Mouse (Mus musculus): ENCODE data around the gene Tctex1d2. TPM values are rescaled to one million over a fixed set of nuclear protein-coding genes. Genes with fewer than 3 reads are reported as not detected.
"Not testable (repeated sequence)": the region's sequence is repeated elsewhere in the genome, so short reads cannot be mapped to it uniquely, and the experiment has no call there.

The Tctex1d2 gene
- polyA plus RNA-seq, 1 experiment from 2014 or later: 29.5 TPM

DNA sequence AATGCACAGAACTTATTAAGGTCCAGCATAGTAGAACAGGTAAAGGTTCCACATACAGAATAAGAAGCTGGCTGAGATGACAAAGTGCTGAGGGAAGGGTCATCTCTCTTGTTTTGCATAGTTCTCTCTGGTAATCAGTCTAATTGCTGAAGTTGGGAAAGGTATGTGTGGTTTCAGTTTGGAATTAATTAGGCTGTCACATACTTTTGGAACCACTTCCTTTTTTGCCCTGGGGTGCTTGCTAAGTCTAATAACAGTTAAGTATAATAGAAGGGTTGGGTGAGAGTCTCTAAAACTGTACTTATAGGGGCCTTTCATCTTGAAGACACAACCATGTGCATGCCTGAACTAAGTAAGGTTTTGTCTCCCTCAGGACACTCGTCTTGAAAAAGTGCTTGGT is 17.2 kb downstream of the Tctex1d2 start:
- WGBS: 47% methylated on average over 1 of the region's 1 CpGs
- no peak overlapping the region for H3K27ac ChIP-seq
- no peaks in the 10 kb centered on the region for H3K27me3 ChIP-seq (ENCODE audit: insufficient read depth, poor library complexity, severe bottlenecking)
- no peaks in the 10 kb centered on the region for H3K9me3 ChIP-seq
- peaks cover 4% of the 10 kb centered on the region for H3K36me3 ChIP-seq
- no peak for DNase-seq (ENCODE audit: low spot score)
- H3K4me3 ChIP-seq: no peak overlapping the region
- peaks cover 18% of the 10 kb centered on the region for H3K4me1 ChIP-seq

DNA sequence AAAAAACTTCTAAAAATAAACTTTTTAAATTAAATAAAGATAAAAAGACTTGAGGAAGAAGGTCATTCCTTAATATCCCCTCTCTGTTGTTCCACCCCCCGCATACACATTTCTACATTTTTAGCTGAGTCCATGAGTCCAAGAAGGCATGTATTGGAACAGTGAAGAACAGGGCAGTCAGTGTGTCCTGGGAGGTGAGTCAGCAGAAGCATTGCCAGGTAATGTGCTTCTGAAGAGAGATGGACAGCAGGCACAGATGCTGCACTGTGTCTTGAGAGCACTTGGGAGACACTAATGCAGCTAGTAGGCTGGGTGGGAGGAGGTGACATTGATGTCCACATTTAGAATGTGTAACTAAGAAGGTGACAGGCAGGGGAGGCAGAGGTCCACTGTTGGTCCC is 17.8 kb downstream of the Tctex1d2 start:
- no peaks in the 10 kb centered on the region for H3K9me3 ChIP-seq
- no peak overlapping the region for H3K4me3 ChIP-seq
- peaks cover 4% of the 10 kb centered on the region for H3K36me3 ChIP-seq
- WGBS: 89% methylated on average over 1 of the region's 1 CpGs
- peaks cover 14% of the 10 kb centered on the region for H3K4me1 ChIP-seq
- H3K27me3 ChIP-seq (ENCODE audit: insufficient read depth, poor library complexity, severe bottlenecking): no peaks in the 10 kb centered on the region
- H3K27ac ChIP-seq: no peak overlapping the region
- no peak for DNase-seq (ENCODE audit: low spot score)

DNA sequence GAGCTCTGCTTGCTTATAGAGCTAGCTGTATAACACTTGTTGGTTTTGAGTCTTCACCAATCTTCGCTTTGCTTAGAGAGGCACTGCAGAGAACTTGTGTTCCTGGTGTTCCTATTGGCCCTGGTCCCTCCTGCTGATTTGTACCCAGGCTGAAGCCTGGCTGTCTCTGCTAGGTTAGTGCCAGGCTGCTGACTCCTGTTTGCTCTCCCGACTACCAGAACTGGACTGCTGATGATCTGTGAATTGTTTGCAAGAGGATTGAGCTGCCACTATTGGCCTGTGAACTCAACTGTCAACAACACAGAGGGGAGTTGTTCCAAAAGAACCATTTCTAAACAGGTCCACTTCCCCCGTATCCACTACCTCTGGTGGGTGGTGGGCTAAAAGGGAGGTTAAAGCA is 21.9 kb downstream of the Tctex1d2 start:
- Histone ChIP-seq H3K4me1 (peaks cover 18% of the 10 kb centered on the region), H3K27me3 (ENCODE audit: insufficient read depth, poor library complexity, severe bottlenecking) (no peaks in the 10 kb centered on the region), H3K9me3 (no peaks in the 10 kb centered on the region), H3K36me3 (peaks cover 8% of the 10 kb centered on the region), H3K4me3 (no peak overlapping the region), H3K27ac (no peak overlapping the region)
- DNase-seq (ENCODE audit: low spot score): no peak
- 90% methylated on average over 3 of the region's 3 CpGs for WGBS

DNA sequence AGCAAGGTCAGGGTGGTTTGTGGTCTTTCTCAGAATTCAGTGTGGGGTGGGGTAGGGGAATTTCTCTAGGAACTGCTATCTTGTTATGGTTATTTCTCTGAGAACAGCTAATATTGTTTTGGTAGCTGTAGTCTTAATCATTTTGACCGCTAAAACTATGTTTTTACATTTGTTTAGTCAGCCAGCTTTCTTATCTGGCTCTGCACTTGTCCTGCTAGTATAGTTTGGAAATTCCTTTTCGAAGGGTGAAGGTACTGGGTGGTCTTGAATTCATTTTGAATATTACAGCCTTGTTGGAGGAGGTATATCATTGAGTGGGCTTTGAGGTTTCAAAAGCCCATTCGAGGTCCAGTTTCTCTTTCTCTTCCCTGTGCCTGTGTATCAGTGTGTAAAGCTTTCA is 25.1 kb downstream of the Tctex1d2 start:
- DNase-seq (ENCODE audit: low spot score); H3K9me3 ChIP-seq: not testable (repeated sequence)

DNA sequence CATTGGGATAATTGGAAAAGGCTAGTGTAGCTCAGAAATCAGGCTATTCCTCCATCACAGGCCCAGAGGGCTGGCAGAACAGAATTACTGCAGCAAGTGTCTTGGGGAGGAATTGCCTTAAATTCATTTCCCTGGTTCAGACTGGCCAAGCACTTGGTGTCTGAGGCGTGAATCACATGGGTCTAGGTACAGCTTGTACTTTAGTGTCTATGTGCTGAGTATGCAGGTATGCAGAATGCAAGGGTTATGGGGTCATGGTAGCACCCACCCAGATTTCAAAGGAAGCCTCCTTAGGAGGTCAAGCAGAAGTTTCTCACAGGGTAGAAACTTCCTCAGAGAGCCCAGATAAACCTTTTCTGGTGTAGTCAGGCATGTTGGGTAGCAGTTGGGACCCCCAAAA is 26.1 kb downstream of the Tctex1d2 start:
- Histone ChIP-seq H3K27me3 (ENCODE audit: insufficient read depth, poor library complexity, severe bottlenecking) (no peaks in the 10 kb centered on the region), H3K4me3 (no peak overlapping the region), H3K27ac (no peak overlapping the region), H3K4me1 (peaks cover 15% of the 10 kb centered on the region), H3K36me3 (peaks cover 8% of the 10 kb centered on the region), H3K9me3 (no peaks in the 10 kb centered on the region)
- 81% methylated on average over 1 of the region's 1 CpGs for WGBS
- DNase-seq (ENCODE audit: low spot score): no peak

More for the DNA sequence above, 25.1 kb downstream of the Tctex1d2 start:
- H3K27me3 ChIP-seq (ENCODE audit: insufficient read depth, poor library complexity, severe bottlenecking); H3K36me3 ChIP-seq; H3K27ac ChIP-seq; H3K4me3 ChIP-seq: not testable (repeated sequence)
- H3K4me1 ChIP-seq: peaks cover 15% of the 10 kb centered on the region
- WGBS: 80% methylated on average over 3 of the region's 3 CpGs

DNA sequence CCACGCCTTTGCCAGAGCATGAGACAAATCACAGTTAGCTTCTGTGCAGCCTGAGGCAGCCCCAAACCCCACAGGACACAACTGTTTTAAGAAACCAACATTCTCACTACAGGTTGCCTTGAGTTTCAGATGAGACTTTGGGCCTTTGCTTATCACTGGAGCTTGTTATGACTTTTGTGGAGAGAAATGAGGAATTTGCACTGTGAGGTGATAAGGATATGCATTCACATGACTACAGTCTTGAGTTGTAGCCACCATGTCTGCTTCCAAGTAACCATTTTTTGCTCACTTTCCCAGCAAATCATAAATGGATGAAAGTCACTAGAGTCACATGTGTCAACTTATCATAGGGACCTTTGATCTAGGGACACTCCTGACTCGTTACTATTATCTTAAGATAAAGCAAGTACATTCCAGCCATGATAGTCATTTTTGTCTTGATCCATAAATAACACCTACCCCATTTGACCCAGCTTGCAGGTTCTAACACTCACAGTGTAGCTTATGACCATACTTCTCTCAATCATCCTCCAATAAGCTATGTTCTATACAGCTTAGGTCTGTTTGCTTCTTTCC is 27.1 kb downstream of the Tctex1d2 start:
- Histone ChIP-seq H3K36me3 (peaks cover 4% of the 10 kb centered on the region; the same call in 1 of the 2 replicates), H3K27me3 (ENCODE audit: insufficient read depth, poor library complexity, severe bottlenecking) (no peaks in the 10 kb centered on the region), H3K4me1 (peaks cover 15% of the 10 kb centered on the region), H3K27ac (no peak overlapping the region), H3K4me3 (no peak overlapping the region), H3K9me3 (no peaks in the 10 kb centered on the region)
- DNase-seq (ENCODE audit: low spot score): no peak
- 48% methylated on average over 2 of the region's 2 CpGs for WGBS

DNA sequence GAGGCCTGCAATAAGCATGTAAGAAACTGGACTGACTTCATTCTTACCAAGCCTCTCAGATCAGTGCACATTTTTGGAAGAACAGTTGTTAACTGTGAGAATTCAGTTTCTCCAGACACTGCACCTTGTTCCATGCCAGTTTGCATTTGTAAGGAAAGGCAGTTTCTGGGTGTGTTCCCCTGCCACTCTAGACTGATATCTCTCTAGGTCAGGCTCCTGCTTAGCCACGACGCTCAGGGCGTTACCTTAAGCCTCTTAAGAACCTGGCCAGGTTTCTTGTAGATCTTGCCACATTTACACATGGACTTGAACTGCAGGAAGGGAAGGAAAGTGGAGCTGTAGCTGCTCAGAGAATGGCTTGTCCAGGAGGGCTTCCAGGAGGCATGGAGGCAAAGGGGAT is 30.2 kb downstream of the Tctex1d2 start:
- H3K9me3 ChIP-seq: no peaks in the 10 kb centered on the region
- no peak for DNase-seq (ENCODE audit: low spot score)
- H3K27ac ChIP-seq: no peak overlapping the region
- WGBS: 81% methylated on average over 3 of the region's 3 CpGs
- H3K27me3 ChIP-seq (ENCODE audit: insufficient read depth, poor library complexity, severe bottlenecking): no peaks in the 10 kb centered on the region
- no peak overlapping the region for H3K4me3 ChIP-seq
- H3K4me1 ChIP-seq: peaks cover 15% of the 10 kb centered on the region
- H3K36me3 ChIP-seq: peaks cover 20% of the 10 kb centered on the region

DNA sequence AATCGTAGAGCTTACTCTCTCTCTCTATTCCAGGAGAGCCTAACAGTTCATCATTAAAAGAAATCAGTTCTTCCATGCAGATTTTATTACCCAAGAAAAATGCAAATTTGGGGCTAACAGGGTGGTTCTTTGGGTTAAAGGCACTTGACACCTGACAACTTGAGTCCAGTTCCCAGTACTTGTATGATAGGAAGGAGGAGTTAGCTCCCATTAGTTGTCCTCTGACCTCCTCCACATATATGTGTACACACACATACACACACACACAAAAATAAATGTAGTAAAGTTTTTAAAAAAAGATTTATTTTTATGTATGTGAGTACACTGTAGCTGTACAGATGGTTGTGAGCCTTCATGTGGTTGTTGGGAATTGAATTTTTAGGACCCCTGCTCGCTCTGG is 30.6 kb downstream of the Tctex1d2 start:
- peaks cover 24% of the 10 kb centered on the region for H3K36me3 ChIP-seq
- no peak overlapping the region for H3K27ac ChIP-seq
- no peaks in the 10 kb centered on the region for H3K27me3 ChIP-seq (ENCODE audit: insufficient read depth, poor library complexity, severe bottlenecking)
- WGBS: 88% methylated on average over 2 of the region's 2 CpGs
- H3K4me1 ChIP-seq: peaks cover 15% of the 10 kb centered on the region
- H3K9me3 ChIP-seq: no peaks in the 10 kb centered on the region
- no peak overlapping the region for H3K4me3 ChIP-seq
- no peak for DNase-seq (ENCODE audit: low spot score)

DNA sequence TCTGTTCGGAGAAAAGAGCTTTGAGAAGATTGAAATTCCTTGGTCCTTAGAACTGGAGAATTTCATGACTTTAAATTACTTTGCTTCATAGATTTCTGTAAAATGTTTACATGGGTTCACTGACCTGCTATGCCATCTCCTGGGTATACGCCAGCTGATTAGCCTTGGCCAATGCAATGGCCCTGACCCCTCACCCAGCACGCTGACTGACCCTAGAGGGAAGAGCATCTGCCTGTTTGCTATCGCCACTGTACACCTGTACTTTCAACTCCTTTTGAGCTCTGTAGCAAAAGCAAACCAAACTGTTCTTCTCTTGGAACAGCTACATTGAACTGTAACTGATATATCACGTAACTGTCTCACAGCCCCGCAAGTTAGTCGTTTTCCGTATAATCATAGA is 33.6 kb downstream of the Tctex1d2 start:
- Histone ChIP-seq H3K27ac (no peak overlapping the region), H3K27me3 (ENCODE audit: insufficient read depth, poor library complexity, severe bottlenecking) (no peaks in the 10 kb centered on the region), H3K36me3 (peaks cover 43% of the 10 kb centered on the region), H3K9me3 (no peaks in the 10 kb centered on the region), H3K4me1 (no peaks in the 10 kb centered on the region; the same call in 1 of the 2 replicates), H3K4me3 (no peak overlapping the region)
- DNase-seq (ENCODE audit: low spot score): no peak
- 94% methylated on average over 8 of the region's 8 CpGs for WGBS

DNA sequence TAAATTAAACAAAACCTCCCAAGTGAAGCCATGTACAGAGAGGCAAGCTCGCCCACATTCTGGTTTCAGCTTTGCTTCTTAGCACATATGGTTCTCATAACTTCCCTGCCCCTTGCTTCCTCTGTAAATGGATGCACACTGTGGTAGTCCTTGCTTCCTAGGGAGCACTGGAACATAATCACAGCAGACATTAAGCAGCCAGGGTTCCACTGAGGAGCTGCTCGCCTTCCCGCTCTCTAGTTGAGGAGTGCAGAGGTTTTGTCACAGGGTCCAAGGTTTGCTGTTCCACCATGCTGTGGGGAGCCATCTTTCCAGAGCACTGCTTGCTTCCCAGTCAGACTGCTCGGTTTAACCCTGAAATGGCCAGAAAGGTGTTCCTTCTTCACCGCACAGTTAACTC is 35.1 kb downstream of the Tctex1d2 start:
- WGBS: 90% methylated on average over 5 of the region's 5 CpGs
- no peak overlapping the region for H3K4me3 ChIP-seq

DNA sequence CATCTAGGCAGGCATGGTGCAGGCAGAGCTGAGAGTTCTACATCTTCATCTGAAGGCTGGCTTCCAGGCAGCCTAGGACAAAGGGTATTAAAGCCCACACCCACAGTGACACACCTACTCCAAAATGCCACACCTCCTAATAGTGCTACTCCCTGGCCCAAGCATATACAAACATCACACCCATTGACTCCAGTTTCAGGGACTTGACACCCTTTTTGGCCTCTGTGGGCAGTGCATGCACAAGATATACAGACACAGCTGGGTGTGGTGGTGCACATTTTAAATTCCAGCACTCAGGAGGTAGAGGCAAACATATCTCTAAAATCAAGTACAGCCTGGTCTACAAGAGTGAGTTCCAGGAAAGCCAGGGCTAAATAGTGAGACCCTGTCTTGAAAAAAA is 36.6 kb downstream of the Tctex1d2 start:
- H3K4me1 ChIP-seq: no peaks in the 10 kb centered on the region; the same call in 1 of the 2 replicates
- peaks cover 43% of the 10 kb centered on the region for H3K36me3 ChIP-seq
- no peak overlapping the region for H3K4me3 ChIP-seq

More for the DNA sequence above, 35.1 kb downstream of the Tctex1d2 start:
- no peaks in the 10 kb centered on the region for H3K9me3 ChIP-seq
- H3K36me3 ChIP-seq: peaks cover 43% of the 10 kb centered on the region
- DNase-seq (ENCODE audit: low spot score): no peak
- no peaks in the 10 kb centered on the region for H3K27me3 ChIP-seq (ENCODE audit: insufficient read depth, poor library complexity, severe bottlenecking)
- no peaks in the 10 kb centered on the region; the same call in 1 of the 2 replicates for H3K4me1 ChIP-seq
- H3K27ac ChIP-seq: no peak overlapping the region

DNA sequence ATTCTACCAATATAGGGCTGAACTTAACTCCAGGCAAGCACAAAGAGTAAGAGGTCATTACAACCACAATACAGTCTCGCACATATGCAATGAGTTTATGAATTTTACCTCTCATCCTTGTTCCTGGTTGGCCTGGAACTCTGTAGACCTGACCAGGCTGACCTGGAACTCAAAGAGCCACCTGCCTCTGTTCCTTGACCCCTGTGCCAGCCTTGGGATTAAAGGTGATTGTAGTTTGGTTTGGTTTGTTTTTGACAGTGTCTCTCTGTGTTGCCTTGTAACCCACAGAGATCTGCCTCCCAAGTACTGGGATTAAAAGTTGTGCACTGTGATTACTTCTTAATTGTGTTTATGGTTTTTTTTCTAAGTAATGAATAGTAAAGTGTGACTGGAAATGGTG is 37.3 kb downstream of the Tctex1d2 start:
- Histone ChIP-seq H3K27ac (no peak overlapping the region), H3K4me3 (no peak overlapping the region), H3K9me3 (no peaks in the 10 kb centered on the region), H3K4me1 (no peaks in the 10 kb centered on the region; the same call in 1 of the 2 replicates), H3K36me3 (peaks cover 41% of the 10 kb centered on the region), H3K27me3 (ENCODE audit: insufficient read depth, poor library complexity, severe bottlenecking) (no peaks in the 10 kb centered on the region)
- no peak for DNase-seq (ENCODE audit: low spot score)
- WGBS: 91% methylated on average over 1 of the region's 1 CpGs

More for the DNA sequence above, 36.6 kb downstream of the Tctex1d2 start:
- H3K27me3 ChIP-seq (ENCODE audit: insufficient read depth, poor library complexity, severe bottlenecking): no peaks in the 10 kb centered on the region
- H3K27ac ChIP-seq: no peak overlapping the region
- DNase-seq (ENCODE audit: low spot score): no peak
- no peaks in the 10 kb centered on the region for H3K9me3 ChIP-seq

DNA sequence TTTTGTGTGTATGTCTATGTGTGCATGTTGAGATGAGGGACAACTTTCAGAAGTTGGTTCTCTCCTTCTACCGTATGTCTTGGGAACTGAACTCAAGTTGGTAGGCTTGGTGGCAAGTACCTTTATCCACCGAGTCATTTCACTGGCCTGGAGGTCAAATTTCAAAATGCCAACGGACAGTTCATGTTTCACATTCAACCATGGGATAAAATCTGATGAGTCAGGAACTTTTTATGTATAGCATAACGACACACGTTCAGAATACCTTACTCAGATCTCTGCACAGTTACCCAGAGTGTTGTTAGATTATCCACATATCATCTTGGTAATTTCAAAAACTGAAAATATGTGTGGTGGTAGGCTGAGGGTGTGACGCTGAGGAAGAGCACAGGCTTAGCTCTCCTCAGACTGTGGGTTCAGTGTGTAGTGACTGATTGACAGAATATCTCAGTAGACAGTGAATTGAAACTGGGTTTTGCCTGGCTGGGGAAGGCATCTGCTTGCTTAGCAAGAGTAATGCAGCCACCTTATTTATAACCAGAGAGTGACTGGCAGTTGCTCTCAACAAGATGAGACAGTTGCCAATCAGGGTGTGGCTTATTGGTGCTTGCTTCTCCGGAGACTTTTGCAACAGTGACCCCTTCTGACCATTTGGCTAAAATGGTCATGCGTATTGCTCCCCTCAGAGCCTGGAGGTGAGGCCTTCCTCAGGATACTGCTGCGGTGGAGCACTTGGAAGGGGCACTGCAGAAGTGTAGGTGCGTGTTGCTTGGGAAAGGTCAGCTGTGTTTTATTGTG is 38.3 kb downstream of the Tctex1d2 start:
- Histone ChIP-seq H3K4me3 (no peak overlapping the region), H3K27me3 (ENCODE audit: insufficient read depth, poor library complexity, severe bottlenecking) (no peaks in the 10 kb centered on the region), H3K36me3 (peaks cover 36% of the 10 kb centered on the region), H3K4me1 (peaks cover 1% of the 10 kb centered on the region; the same call in 1 of the 2 replicates), H3K9me3 (no peaks in the 10 kb centered on the region), H3K27ac (no peak overlapping the region)
- DNase-seq (ENCODE audit: low spot score): no peak
- 62% methylated on average over 10 of the region's 10 CpGs for WGBS

Measured in heart, embryonic 10.5 days (tissue).